Mouse (Mus musculus): Measurements from ENCODE around the gene Cltb. TPM values are rescaled to one million over a fixed set of nuclear protein-coding genes. Genes with fewer than 3 reads are reported as not detected.
A peak's percentile ranks its signal among the peaks of the same experiment; 100 is the strongest.

Gene Cltb
- polyA plus RNA-seq, 1 experiment from 2014 or later = 226 TPM

DNA sequence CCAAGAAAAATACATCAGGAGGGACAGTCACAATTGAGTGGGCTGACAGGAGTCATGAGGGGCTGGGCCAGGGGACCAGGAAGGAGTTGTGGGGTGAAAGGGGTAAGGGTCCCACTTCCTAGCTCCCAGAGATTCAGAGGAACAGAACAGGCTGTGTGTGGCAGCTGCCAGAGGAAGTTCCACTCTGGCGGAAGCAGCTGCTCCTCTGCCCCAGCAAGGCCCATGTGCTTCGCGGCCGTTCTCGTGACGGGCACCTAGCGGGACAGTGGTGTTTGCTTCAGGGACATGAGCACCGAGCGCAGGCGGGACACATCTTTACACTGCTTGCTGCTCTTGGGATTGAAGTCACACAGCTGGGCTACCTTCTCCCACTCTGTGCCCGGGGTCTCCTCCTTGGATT, 17.5 kb downstream of the Cltb start:
- H3K4me1 ChIP-seq (replicated peaks) = peaks cover 36% of the 10 kb centered on the region
- peaks cover 23% of the 10 kb centered on the region; the same call in 1 of the 2 replicates for H3K36me3 ChIP-seq
- no peak for ATAC-seq (ENCODE audit: low FRiP score, low read depth)
- no peaks in the 10 kb centered on the region for H3K27me3 ChIP-seq
- no peak overlapping the region for H3K27ac ChIP-seq (replicated peaks)
- no peak overlapping the region for H3K4me2 ChIP-seq
- no peak overlapping the region for H3K9ac ChIP-seq
- no peaks in the 10 kb centered on the region for H3K9me3 ChIP-seq
- no peak overlapping the region for H3K4me3 ChIP-seq
- WGBS = 81% methylated on average over 11 of the region's 11 CpGs

DNA sequence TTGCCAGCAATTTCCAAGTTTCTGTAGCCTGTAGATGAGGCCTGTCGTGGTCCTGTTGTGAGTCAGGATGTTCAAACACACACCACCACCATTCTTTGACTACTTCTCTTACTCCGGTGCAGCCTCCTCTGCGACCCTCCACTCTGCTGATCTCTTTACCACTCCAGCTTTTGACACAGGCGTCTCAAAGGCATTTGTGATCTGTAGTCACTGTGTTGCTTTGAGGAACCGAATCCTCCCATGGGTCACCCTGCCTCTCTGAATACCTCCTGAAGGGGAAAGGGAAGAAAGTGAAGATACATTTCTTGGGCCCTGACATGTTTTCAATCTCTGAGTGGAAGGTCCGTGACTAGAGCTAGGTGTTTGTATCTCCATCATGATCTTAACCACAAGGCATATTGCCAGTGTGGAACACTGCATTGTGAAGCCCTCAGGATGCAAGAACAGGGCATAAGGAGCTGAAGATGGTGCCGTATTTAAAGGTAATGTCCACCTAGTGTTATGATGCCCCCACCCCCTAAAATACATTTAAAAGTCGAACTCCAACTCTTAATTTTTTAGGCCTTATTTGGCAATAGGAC, 19.3 kb downstream of the Cltb start:
- no peak for ATAC-seq (ENCODE audit: low FRiP score, low read depth)
- peak overlapping the region; percentile 77 for H3K4me2 ChIP-seq
- 93% methylated on average over 8 of the region's 8 CpGs for WGBS
- H3K9me3 ChIP-seq = no peaks in the 10 kb centered on the region
- H3K27ac ChIP-seq (replicated peaks) = no peak overlapping the region
- peaks cover 37% of the 10 kb centered on the region for H3K4me1 ChIP-seq (replicated peaks)
- no peaks in the 10 kb centered on the region for H3K27me3 ChIP-seq
- peaks cover 10% of the 10 kb centered on the region for H3K36me3 ChIP-seq
- H3K9ac ChIP-seq = no peak overlapping the region
- H3K4me3 ChIP-seq = no peak overlapping the region

DNA sequence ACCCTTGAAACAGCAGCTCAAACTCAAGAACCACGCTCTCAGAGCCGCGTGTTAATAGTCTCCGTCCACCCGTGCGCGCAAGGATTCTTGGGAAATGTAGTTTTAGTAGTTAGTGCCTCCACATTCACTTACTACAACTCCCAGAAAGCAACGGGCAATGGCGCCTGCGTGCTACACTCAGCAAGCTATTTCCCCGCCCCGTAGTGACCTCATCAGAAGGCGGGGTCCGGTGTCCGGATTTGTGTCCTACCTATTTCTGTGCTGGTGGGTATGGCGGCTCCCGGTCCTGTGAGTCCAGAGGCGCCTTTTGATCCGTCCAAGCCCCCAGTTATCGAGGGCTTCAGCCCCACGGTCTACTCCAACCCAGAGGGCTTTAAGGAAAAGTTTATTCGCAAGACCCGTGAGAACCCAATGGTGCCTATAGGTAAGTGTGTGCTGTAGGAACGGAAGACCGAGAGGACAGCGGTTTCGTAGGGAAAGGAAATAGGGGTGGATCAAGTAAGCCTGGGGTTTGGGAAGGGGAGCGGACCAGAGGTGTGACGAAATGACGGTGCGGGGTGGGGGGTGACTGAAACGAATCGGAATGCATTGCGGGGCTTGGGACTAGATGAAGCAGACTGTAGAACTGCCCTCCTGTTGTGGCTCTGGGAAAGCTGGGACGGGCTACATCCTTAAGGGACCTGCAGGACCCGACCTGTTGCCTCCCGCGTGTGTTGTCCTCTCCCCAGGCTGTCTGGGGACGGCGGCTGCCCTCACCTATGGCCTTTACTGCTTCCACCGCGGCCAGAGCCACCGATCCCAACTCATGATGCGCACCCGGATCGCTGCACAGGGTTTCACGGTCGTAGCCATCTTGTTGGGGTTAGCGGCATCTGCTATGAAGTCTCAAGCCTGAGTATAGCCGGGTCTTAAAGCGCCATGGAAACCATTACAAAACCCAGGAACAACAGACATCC, 20.9 kb downstream of the Cltb start, which contains the start of the genes Nop16 and Higd2a:
TSS of gene Nop16 (minus strand) at position 95 of the 956 bp plus-strand sequence.
TSS of gene Higd2a (plus strand) at position 212 of the 956 bp plus-strand sequence.
- peak within 1 kb of the TSS; percentile 77 for H3K4me2 ChIP-seq
- peak within 1 kb of the TSS; percentile 96 for H3K27ac ChIP-seq (replicated peaks)
- ATAC-seq (ENCODE audit: low FRiP score, low read depth) = peak; percentile 97
- H3K27me3 ChIP-seq = no peaks in the 10 kb centered on the region
- peaks cover 33% of the 10 kb centered on the region for H3K4me1 ChIP-seq (replicated peaks)
- H3K9me3 ChIP-seq = no peaks in the 10 kb centered on the region
- peaks cover 16% of the 10 kb centered on the region for H3K36me3 ChIP-seq
- H3K4me3 ChIP-seq = peak within 1 kb of the TSS; percentile 95
- WGBS = under 1% methylated on average over 51 of the region's 51 CpGs
- H3K9ac ChIP-seq = peak within 1 kb of the TSS; percentile 97

DNA sequence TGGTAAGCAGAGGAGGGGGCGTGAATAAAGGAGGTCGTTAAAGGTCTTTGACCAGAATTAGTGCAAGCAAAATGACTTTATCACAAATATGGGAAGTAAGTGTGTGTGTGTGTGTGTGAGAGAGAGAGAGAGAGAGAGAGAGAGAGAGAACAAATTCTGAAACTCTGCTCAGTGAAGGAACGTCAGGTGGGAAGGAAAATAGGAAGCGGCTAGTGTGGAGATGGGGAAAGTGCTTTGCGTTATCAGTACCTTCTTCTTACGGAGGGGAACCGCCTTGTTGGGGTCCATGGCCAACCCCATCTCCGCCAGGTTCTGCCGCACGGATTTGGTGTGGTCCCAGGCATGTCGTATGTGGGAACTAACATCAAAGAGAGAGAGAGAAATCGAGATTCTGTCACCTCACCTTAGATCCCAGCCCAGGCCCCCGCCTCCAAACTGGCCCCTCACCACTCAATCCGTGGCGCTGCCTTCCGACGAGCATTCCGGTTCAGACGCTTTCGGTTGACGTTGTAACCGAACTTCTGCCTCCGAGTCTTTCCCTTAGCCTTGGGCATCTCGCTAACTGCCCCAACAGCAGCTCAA, 21.6 kb downstream of the Cltb start:
- Histone ChIP-seq H3K4me3 (peak overlapping the region; percentile 95), H3K9ac (peak overlapping the region; percentile 61), H3K9me3 (no peaks in the 10 kb centered on the region), H3K4me1 (replicated peaks) (peaks cover 33% of the 10 kb centered on the region), H3K27ac (replicated peaks) (peak overlapping the region; percentile 96), H3K36me3 (peaks cover 20% of the 10 kb centered on the region), H3K27me3 (no peaks in the 10 kb centered on the region), H3K4me2 (peak overlapping the region; percentile 77)
- WGBS = 3% methylated on average over 24 of the region's 24 CpGs
- ATAC-seq (ENCODE audit: low FRiP score, low read depth) = no peak; the same call in 1 of the 2 replicates

DNA sequence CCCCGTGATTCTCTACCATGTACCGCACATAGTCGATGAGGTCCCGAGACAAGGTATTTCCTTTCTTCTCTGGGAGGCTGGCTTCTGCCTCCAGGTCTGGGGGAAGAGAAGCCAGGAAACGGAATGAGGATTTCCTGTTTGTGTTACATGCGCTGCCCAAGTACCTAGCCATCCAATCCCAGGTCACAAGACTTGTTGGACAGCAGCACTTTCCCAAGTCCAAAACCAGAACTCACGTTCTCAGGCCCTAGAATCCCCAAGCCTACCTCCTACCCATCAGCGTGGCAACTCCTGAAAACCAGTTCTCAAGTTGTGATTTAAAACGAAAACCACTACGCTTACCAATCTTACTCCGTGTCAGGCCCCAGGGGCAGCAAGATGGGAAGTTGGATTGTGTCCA, 25.3 kb downstream of the Cltb start:
- no peaks in the 10 kb centered on the region for H3K27me3 ChIP-seq
- no peak overlapping the region for H3K4me3 ChIP-seq
- H3K27ac ChIP-seq (replicated peaks) = no peak overlapping the region
- peaks cover 51% of the 10 kb centered on the region for H3K36me3 ChIP-seq
- no peak for ATAC-seq (ENCODE audit: low FRiP score, low read depth)
- no peak overlapping the region for H3K9ac ChIP-seq
- H3K9me3 ChIP-seq = no peaks in the 10 kb centered on the region
- peaks cover 17% of the 10 kb centered on the region for H3K4me1 ChIP-seq (replicated peaks)
- WGBS = 90% methylated on average over 11 of the region's 11 CpGs
- H3K4me2 ChIP-seq = no peak overlapping the region

DNA sequence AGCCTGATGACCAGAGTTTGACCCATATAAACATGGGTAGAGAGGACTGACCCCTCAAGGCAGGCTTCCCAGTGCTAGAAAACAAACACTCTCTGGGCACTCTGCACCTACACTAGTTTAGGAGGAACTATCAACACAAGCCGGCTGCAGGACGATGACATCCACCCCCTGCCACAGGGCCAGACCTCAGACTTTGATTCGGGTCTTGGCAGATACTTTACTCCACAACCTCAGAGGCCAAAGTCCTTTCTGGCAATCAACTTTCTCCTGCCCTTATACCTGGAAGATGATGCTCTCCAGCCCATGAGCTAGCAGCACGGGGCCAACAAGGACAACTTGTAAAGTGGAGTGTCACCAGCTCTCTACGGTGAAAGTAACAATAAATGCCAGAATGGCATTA, 28.3 kb downstream of the Cltb start:
- no peak overlapping the region for H3K27ac ChIP-seq (replicated peaks)
- no peak for ATAC-seq (ENCODE audit: low FRiP score, low read depth)
- H3K27me3 ChIP-seq = no peaks in the 10 kb centered on the region
- H3K4me1 ChIP-seq (replicated peaks) = peaks cover 6% of the 10 kb centered on the region
- no peaks in the 10 kb centered on the region for H3K9me3 ChIP-seq
- H3K4me2 ChIP-seq = no peak overlapping the region
- H3K36me3 ChIP-seq = peaks cover 65% of the 10 kb centered on the region
- WGBS = 90% methylated on average over 5 of the region's 5 CpGs
- no peak overlapping the region for H3K4me3 ChIP-seq
- no peak overlapping the region for H3K9ac ChIP-seq

DNA sequence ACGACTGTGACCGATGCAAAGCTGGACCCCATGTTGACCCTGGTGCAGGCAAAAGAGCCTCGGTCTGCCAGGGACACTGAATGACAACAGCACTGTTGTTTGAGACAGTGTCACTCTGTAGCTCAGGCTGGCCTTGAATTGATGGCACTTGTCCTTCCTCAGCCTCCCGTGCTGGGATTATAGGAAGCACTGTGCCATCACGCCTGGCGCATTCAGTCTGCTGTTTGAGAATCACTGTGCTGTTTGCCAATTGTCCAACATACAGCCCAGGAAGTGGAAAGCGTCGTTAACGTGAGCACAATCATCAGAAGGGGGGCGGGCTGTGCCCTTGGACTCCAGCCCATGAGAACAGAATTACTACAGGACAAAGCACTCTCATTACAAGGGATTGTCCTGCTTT, 29.0 kb downstream of the Cltb start:
- Histone ChIP-seq H3K9ac (no peak overlapping the region), H3K27ac (replicated peaks) (no peak overlapping the region), H3K36me3 (peaks cover 64% of the 10 kb centered on the region), H3K4me3 (no peak overlapping the region), H3K4me2 (no peak overlapping the region), H3K27me3 (no peaks in the 10 kb centered on the region), H3K9me3 (no peaks in the 10 kb centered on the region), H3K4me1 (replicated peaks) (peaks cover 10% of the 10 kb centered on the region)
- WGBS = 66% methylated on average over 10 of the region's 10 CpGs
- no peak for ATAC-seq (ENCODE audit: low FRiP score, low read depth)

DNA sequence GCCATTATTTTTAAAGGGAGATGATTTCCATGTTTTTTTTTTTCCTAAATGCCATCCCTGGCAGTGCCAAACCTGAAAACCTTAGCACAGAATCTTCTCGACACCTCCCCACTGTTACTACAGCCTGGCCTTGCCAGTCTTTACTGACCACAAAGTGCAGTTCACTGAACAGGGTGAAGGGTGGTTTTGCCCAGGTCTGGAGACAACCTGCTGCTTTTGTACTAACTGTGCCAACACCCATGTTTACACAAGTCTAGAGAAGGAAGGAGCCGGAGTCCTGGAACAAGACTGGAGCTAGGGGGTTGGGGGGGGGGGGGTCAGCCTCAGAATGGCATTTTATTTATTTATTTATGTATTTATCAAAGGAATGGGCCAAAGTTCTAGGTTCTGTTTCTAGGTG, 29.8 kb downstream of the Cltb start:
- H3K9ac ChIP-seq = no peak overlapping the region
- WGBS = 86% methylated on average over 2 of the region's 2 CpGs
- H3K4me2 ChIP-seq = no peak overlapping the region
- ATAC-seq (ENCODE audit: low FRiP score, low read depth) = no peak
- H3K9me3 ChIP-seq = no peaks in the 10 kb centered on the region
- H3K27me3 ChIP-seq = no peaks in the 10 kb centered on the region
- no peak overlapping the region for H3K4me3 ChIP-seq
- peaks cover 17% of the 10 kb centered on the region for H3K4me1 ChIP-seq (replicated peaks)
- H3K27ac ChIP-seq (replicated peaks) = no peak overlapping the region
- H3K36me3 ChIP-seq = peaks cover 67% of the 10 kb centered on the region

DNA sequence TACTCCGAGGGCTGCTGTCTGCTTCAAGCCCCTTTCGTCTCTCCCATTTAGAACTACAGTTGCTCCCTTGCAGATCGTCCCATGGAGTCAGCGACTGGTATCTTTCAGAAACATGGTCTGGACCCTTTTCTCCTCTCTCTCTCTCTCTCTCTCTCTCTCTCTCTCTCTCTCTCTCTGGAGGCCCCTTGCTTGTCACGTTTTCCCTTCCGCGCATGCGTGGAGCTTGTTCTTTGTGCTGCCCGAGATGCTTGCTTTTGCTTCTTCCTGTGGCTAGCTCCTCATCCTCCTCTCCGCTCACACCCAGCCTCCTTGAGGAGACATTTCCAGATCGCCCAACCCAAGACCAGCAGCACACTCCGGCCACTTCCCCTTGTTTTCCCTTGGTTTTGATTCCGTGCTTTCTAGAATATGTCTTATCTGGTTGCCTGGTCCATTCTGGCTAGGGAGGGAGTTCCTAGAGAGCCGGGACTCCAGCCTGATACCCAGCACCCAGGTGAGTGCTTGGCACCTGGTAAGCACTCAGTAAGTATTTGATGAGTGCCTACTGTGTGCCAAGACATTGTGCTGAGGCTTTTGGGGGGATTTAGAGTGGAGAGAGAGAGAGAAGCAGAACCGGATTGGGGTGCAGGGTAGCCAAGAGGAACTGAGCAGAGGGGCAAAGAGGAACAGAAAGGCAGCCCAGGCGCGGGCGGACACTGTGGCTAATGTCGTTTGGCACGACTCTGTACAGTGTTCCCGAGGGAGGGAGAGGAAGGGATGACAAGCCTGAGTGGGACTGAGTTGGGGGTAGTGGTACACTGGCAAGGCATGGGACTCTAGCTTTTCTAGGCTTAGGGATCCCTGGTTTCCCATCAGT, 33.3 kb downstream of the Cltb start:
- peaks cover 35% of the 10 kb centered on the region for H3K36me3 ChIP-seq
- H3K9me3 ChIP-seq = no peaks in the 10 kb centered on the region
- no peak overlapping the region for H3K4me3 ChIP-seq
- ATAC-seq (ENCODE audit: low FRiP score, low read depth) = no peak
- 0 out of 2 replicates have a peak, but pooled peaks cover 5% of the 10 kb centered on the region for H3K27me3 ChIP-seq
- H3K9ac ChIP-seq = no peak overlapping the region
- H3K27ac ChIP-seq (replicated peaks) = no peak overlapping the region
- 79% methylated on average over 21 of the region's 21 CpGs for WGBS
- peaks cover 31% of the 10 kb centered on the region for H3K4me1 ChIP-seq (replicated peaks)
- no peak overlapping the region for H3K4me2 ChIP-seq

DNA sequence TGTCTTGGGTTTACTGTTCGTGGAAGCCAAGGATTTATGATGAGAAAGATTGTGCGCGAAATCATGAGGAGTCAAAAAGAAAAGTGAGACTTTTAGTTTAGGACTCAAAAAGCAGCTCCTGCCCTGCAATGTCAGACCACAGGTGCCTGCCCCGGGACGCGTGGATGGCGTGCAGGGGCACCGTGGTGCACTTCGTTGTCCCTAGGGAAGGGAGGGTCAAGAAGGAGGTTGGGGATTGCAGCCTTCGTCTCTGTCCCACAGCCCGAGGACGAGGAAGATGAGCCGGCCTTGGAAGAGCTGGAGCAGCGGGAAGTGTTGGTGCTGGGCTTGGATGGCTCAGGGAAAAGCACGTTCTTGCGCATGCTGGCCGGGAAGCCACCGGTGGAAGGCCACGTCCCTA, 35.7 kb downstream of the Cltb start:
- peak overlapping the region; percentile 89 for H3K9ac ChIP-seq
- peak overlapping the region; percentile 94 for H3K4me2 ChIP-seq
- WGBS = 1% methylated on average over 19 of the region's 19 CpGs
- H3K4me1 ChIP-seq (replicated peaks) = peaks cover 28% of the 10 kb centered on the region
- H3K27ac ChIP-seq (replicated peaks) = peak overlapping the region; percentile 80
- H3K27me3 ChIP-seq = 0 out of 2 replicates have a peak, but pooled peaks cover 7% of the 10 kb centered on the region
- H3K36me3 ChIP-seq = peaks cover 18% of the 10 kb centered on the region
- ATAC-seq (ENCODE audit: low FRiP score, low read depth) = 0 out of 2 replicates have a peak, but pooled peaks have one; percentile 10
- peak overlapping the region; percentile 71 for H3K4me3 ChIP-seq
- no peaks in the 10 kb centered on the region for H3K9me3 ChIP-seq

DNA sequence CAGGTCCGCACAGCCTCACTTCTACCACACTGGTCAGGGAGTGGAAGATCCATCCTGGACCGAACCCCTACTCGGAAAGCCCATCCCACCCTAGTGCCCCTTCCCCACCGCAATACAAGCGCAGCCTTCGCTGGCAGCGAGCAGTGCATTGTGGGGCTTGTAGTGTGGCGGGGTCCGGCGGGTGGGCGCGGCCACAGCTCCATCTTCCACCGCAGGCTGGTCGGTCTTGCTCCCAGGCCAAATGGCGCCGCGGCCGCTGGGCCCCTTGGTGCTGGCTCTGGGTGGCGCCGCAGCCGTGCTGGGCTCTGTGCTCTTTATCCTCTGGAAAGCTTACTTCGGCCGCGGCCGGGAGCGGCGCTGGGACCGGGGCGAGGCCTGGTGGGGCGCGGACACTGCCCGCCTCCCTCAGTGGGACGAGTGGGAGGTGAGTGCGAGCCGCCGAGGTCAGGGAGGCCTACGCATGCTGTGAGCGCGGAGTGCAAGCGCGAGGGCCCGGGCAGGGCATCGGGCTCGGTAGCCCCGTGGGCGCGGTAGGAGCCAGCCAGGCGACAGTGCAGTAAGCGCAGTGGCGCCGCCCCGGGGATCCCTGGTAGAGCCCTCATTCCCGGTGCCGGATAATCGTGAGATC, 36.2 kb downstream of the Cltb start, which contains the start of gene Arl10:
TSS of gene Arl10 (plus strand) at position 162 of the 628 bp plus-strand sequence.
- peak within 1 kb of the TSS; percentile 71 for H3K4me3 ChIP-seq
- H3K36me3 ChIP-seq = peaks cover 18% of the 10 kb centered on the region
- under 1% methylated on average over 54 of the region's 55 CpGs for WGBS
- H3K27me3 ChIP-seq = 0 out of 2 replicates have a peak, but pooled peaks cover 7% of the 10 kb centered on the region
- H3K9me3 ChIP-seq = no peaks in the 10 kb centered on the region
- peak within 1 kb of the TSS; percentile 89 for H3K9ac ChIP-seq
- peaks cover 28% of the 10 kb centered on the region for H3K4me1 ChIP-seq (replicated peaks)
- peak within 1 kb of the TSS; percentile 80 for H3K27ac ChIP-seq (replicated peaks)
- peak within 1 kb of the TSS; percentile 94 for H3K4me2 ChIP-seq
- peak; percentile 92 for ATAC-seq (ENCODE audit: low FRiP score, low read depth)

Measured in hindbrain, embryonic 15.5 days (tissue).